Mouse (Mus musculus) layer of hippocampus, postnatal 10 days (tissue): ENCODE measurements at regions not wholly inside any gene's neighbourhood (a gene's known extent, or its start where the extent isn't known, plus 50 kb on each side); places are given as distances from the start of the nearest gene placed in this dataset.

Experiments used
- DNase-seq, 2 experiments: peaks; one replicate each; pipeline ENCODE4 v3.0.0; 2021; ENCODE audit warnings: low spot score in 2 of 2

- no peak for DNase-seq
Measured at GRCm38 (mm10) chr14:114857689-114858088, 234.3 kb upstream of the Gpc5 start.

- DNase-seq, result no peak
Measured at GRCm38 (mm10) chr14:114863585-114863984, 228.4 kb upstream of the Gpc5 start.

- no peak for DNase-seq
Measured at GRCm38 (mm10) chr14:114864102-114864501, 227.9 kb upstream of the Gpc5 start.

- no peak for DNase-seq
Measured at GRCm38 (mm10) chr14:114869233-114869632, 222.8 kb upstream of the Gpc5 start.

- no peak for DNase-seq
Measured at GRCm38 (mm10) chr14:114875101-114875500, 216.9 kb upstream of the Gpc5 start.

- no peak for DNase-seq
Measured at GRCm38 (mm10) chr14:114876427-114876826, 215.6 kb upstream of the Gpc5 start.

- DNase-seq, result no peak
Measured at GRCm38 (mm10) chr14:114877477-114877876, 214.5 kb upstream of the Gpc5 start.

- no peak for DNase-seq
Measured at GRCm38 (mm10) chr14:114880291-114880690, 211.7 kb upstream of the Gpc5 start.

- DNase-seq, result no peak
Measured at GRCm38 (mm10) chr14:114904109-114904508, 187.9 kb upstream of the Gpc5 start.

- no peak for DNase-seq
Measured at GRCm38 (mm10) chr14:114912271-114912670, 179.7 kb upstream of the Gpc5 start.

- peak; percentile 45 to 66 for DNase-seq
Measured at GRCm38 (mm10) chr14:114913238-114913637, 178.8 kb upstream of the Gpc5 start.

GRCm38 (mm10) chr14:114945744-114946143 is 146.3 kb upstream of the Gpc5 start:
- no peak for DNase-seq

GRCm38 (mm10) chr14:114946321-114946720 is 145.7 kb upstream of the Gpc5 start:
- no peak for DNase-seq

- no peak for DNase-seq
Measured at GRCm38 (mm10) chr14:114948341-114949155, 143.5 kb upstream of the Gpc5 start.

GRCm38 (mm10) chr14:114949156-114949496 is 142.9 kb upstream of the Gpc5 start:
- no peak for DNase-seq

- no peak for DNase-seq
Measured at GRCm38 (mm10) chr14:114952280-114952679, 139.7 kb upstream of the Gpc5 start.

- DNase-seq, result no peak
Measured at GRCm38 (mm10) chr14:114953070-114953665, 138.8 kb upstream of the Gpc5 start.

- no peak for DNase-seq
Measured at GRCm38 (mm10) chr14:114954287-114954686, 137.7 kb upstream of the Gpc5 start.

GRCm38 (mm10) chr14:114955572-114955971 is 136.4 kb upstream of the Gpc5 start:
- no peak for DNase-seq

GRCm38 (mm10) chr14:114960273-114960672 is 131.7 kb upstream of the Gpc5 start:
- no peak for DNase-seq

GRCm38 (mm10) chr14:114965941-114966340 is 126.1 kb upstream of the Gpc5 start:
- no peak for DNase-seq

GRCm38 (mm10) chr14:114969020-114969419 is 123.0 kb upstream of the Gpc5 start:
- no peak for DNase-seq

GRCm38 (mm10) chr14:114981120-114981519 is 110.9 kb upstream of the Gpc5 start:
- DNase-seq, result no peak
